Mouse (Mus musculus): ENCODE data around the gene Ccnl2. TPM values are rescaled to one million over a fixed set of nuclear protein-coding genes. Genes with fewer than 3 reads are reported as not detected.

Gene Ccnl2
- polyA plus RNA-seq, 1 experiment from 2014 or later, result 173 TPM

DNA sequence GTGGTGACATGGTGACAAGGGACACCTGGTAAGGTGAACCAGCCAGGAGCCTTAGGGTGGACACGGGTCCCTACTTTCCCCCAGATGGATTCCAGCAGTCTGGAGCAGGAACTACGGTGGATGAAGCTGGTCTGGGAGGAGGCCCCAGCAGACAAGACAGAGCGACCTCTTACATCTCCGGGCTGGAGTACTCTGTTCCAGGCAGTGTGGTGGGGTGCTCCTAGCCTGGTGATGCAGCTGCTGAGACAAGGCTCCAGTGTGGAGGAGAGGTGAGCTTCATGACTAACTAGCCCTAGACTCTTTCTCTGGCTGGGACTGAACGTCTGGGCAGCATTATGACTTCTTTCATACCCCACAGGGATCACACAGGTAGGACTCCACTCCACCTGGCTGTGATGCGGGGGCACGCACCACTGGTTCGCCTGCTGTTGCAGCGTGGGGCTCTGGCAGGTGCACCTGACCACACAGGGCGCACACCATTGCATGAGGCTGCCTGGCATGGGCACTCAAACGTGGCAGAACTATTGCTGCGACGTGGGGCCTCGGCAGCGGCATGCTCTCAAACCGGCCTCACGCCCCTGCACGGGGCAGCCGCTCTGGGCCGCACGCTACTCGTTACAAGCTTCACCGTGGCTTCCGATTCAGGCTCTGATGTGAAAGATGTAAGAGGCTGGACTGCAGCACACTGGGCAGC is 20.9 kb upstream of the Ccnl2 start:
- no peak overlapping the region for H3K9ac ChIP-seq
- no peak overlapping the region for H3K27ac ChIP-seq
- 77% methylated on average over 24 of the region's 24 CpGs for WGBS
- H3K4me2 ChIP-seq, result no peak overlapping the region
- no peaks in the 10 kb centered on the region for H3K9me3 ChIP-seq
- H3K4me1 ChIP-seq (replicated peaks), result no peaks in the 10 kb centered on the region
- H3K36me3 ChIP-seq, result no peaks in the 10 kb centered on the region
- H3K4me3 ChIP-seq, result no peak overlapping the region
- ATAC-seq (ENCODE audit: low FRiP score), result no peak
- peaks cover 10% of the 10 kb centered on the region; the same call in 1 of the 2 replicates for H3K27me3 ChIP-seq

DNA sequence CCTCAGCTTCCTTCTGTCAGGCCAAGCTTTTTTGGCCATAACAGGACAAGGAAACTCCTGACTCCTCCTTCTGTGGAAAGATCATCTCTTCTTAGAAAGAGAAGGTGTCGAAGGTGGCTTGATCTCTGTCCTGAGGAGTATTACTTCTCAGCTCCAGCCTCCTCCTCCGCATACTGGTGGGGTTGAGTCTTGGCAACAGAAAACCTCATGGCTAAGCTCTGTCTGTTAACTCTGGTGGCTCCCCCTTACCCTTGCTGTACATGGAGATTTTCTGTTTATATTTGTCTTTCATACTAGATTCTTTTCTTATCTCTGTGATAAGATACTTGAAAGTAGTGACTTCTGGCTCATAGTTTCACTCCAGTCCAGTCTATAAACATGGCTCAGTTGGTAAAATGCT is 18.6 kb upstream of the Ccnl2 start:
- Histone ChIP-seq H3K36me3 (no peaks in the 10 kb centered on the region), H3K27me3 (peaks cover 13% of the 10 kb centered on the region; the same call in 1 of the 2 replicates), H3K4me3 (no peak overlapping the region), H3K4me2 (no peak overlapping the region), H3K9ac (no peak overlapping the region), H3K9me3 (no peaks in the 10 kb centered on the region), H3K27ac (no peak overlapping the region), H3K4me1 (replicated peaks) (no peaks in the 10 kb centered on the region)
- no peak for ATAC-seq (ENCODE audit: low FRiP score)
- WGBS, result 81% methylated on average over 2 of the region's 2 CpGs

DNA sequence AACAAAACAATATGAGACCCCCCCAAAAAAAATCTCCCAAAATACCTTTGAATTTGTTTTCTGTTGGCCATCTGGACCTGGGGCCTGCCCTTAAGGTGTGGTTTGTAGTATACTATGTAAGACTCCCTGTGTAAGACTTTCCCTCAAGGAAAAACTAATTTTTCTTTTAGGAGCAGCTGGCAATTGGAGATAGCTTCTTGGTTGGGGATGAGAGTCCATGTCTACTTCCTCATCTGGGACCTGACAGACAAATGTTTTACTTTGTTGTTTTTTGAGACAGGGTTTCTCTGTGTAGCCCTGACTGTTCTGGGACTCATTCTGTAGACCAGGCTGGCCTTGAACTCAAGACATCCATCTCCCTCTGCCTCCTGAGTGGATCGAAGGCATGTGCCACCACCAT is 10.2 kb upstream of the Ccnl2 start:
- Histone ChIP-seq H3K27me3 (0 out of 2 replicates have a peak, but pooled peaks cover 8% of the 10 kb centered on the region), H3K4me3 (no peak overlapping the region), H3K4me2 (no peak overlapping the region), H3K27ac (no peak overlapping the region), H3K9me3 (no peaks in the 10 kb centered on the region), H3K9ac (no peak overlapping the region), H3K36me3 (peaks cover 16% of the 10 kb centered on the region), H3K4me1 (replicated peaks) (peaks cover 24% of the 10 kb centered on the region)
- no peak for ATAC-seq (ENCODE audit: low FRiP score)
- 94% methylated on average over 1 of the region's 1 CpGs for WGBS

DNA sequence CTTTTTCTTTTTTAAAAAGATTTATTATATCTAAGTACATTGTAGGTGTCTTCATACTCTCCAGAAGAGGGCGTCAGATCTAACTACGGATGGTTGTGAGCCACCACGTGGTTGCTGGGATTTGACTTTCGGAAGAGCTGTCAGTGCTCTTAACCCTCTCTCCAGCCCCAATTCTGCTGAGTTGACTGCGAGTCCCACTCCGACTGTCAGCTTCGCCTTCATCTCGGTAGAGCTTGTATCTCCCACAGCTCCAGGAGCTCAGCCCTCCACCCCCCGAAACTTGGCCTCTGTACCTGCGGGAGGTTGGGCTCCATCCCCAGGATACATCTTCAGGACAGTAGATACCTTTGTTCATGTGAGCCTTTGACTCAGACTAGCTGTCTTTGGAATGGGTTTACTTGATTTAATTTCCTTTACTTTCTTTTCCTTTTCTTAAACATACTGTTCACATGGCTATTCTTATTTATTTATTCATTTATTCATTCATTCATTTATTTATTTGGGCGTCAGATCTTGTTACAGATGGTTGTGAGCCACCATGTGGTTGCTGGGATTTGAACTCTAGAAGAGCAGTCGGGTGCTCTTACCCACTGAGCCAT is 9.4 kb upstream of the Ccnl2 start, which contains the start of gene Mrpl20:
Mrpl20 (plus strand) TSS at position 138 of the 599 bp plus-strand sequence.
- Histone ChIP-seq H3K27ac (peak within 1 kb of the TSS; percentile 81), H3K27me3 (0 out of 2 replicates have a peak, but pooled peaks cover 8% of the 10 kb centered on the region), H3K4me3 (peak within 1 kb of the TSS; percentile 92), H3K9ac (peak within 1 kb of the TSS; percentile 94), H3K36me3 (peaks cover 22% of the 10 kb centered on the region), H3K4me1 (replicated peaks) (peaks cover 24% of the 10 kb centered on the region), H3K4me2 (peak within 1 kb of the TSS; percentile 82), H3K9me3 (no peaks in the 10 kb centered on the region)
- 10% methylated on average over 12 of the region's 12 CpGs for WGBS
- peak; percentile 79 for ATAC-seq (ENCODE audit: low FRiP score)

DNA sequence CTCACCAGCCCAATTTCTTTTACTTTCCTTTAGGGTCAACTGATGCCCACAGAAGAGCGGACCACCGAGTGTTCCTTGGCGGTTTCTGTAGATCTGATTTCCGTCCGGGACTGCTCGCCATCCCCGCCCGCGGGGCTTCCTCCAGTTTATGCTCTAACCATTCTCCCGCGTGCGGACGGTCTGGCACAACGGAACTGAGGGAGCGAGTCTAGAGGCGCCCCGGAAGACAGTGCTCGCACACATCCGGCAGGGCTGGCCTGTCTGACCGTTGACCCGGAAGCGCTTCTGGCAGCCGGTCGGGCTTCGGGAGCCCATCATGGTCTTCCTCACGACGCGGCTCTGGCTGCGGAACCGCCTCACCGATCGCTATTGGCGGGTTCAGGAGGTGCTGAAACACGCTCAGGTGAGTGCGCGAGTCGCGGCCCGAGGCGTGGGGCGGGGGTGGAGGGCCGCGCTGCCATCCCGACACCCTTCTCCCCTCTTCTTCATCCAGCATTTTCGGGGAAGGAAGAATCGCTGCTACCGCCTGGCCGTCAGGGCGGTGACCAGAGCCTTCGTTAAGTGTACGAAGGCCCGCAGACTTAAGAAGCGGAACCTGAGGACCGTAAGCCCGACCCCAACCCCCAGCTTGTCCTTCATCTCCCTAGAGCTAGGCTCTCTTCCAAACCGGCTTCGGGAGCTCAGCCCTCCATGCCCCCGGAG is 8.8 kb upstream of the Ccnl2 start:
- Histone ChIP-seq H3K9ac (peak overlapping the region; percentile 94), H3K9me3 (no peaks in the 10 kb centered on the region), H3K27me3 (0 out of 2 replicates have a peak, but pooled peaks cover 8% of the 10 kb centered on the region), H3K4me1 (replicated peaks) (peaks cover 24% of the 10 kb centered on the region), H3K4me3 (peak overlapping the region; percentile 92), H3K4me2 (peak overlapping the region; percentile 82), H3K27ac (peak overlapping the region; percentile 81), H3K36me3 (peaks cover 29% of the 10 kb centered on the region)
- WGBS, result under 1% methylated on average over 55 of the region's 58 CpGs
- peak; percentile 97 for ATAC-seq (ENCODE audit: low FRiP score)

DNA sequence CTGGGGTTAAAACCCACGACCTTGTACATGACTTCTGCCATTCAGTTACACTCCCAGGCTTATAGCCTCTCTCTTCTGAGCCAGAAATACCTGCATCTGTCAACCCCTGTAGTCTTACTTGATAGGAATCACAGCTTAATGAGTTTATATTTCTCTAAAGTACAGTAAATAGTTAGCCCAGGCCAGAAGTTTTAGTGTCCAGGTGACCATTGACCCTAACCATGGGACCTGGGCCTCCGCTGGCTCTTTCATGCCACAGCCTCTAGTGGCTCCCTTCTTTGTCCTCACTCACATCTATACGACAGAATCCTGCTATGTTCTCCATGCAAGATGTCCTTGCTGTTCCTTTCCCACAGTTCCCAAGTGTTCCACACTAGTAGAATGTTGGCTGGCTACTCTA is 4.4 kb upstream of the Ccnl2 start:
- Histone ChIP-seq H3K27ac (no peak overlapping the region), H3K4me3 (no peak overlapping the region), H3K9ac (no peak overlapping the region), H3K9me3 (no peaks in the 10 kb centered on the region), H3K4me1 (replicated peaks) (peaks cover 31% of the 10 kb centered on the region), H3K27me3 (no peaks in the 10 kb centered on the region), H3K36me3 (peaks cover 54% of the 10 kb centered on the region), H3K4me2 (no peak overlapping the region)
- no peak for ATAC-seq (ENCODE audit: low FRiP score)
- WGBS, result 86% methylated on average over 3 of the region's 3 CpGs

DNA sequence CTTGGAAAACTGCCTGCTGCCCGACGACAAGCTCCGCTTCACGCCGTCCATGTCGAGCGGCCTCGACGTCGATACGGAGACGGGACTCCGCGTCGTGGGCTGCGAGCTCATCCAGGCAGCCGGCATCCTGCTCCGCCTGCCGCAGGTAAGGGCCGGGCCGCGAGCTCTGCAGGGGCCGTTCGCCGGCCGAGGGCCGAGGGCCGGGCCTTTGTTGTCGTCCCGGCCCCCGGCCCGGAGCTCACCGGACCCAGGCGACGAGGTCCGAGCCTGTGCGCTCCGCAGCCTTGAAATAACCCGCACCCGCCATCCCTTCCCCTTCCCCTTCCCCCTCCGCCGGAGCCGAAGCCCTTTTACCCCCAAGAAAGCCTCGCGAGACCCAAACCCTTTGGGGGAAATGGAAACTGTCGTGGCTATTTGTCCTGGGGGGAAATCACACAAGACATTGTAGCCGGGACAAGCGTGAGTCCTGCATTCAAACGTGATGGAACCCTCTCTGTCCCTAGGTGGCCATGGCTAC is 434 bp downstream of the Ccnl2 start:
- Histone ChIP-seq H3K9ac (peak overlapping the region; percentile 100), H3K4me3 (peak overlapping the region; percentile 100), H3K4me1 (replicated peaks) (peaks cover 32% of the 10 kb centered on the region), H3K9me3 (no peaks in the 10 kb centered on the region), H3K4me2 (peak overlapping the region; percentile 97), H3K27me3 (no peaks in the 10 kb centered on the region), H3K36me3 (peaks cover 73% of the 10 kb centered on the region), H3K27ac (peak overlapping the region; percentile 92)
- 1% methylated on average over 43 of the region's 49 CpGs for WGBS
- peak; percentile 53 for ATAC-seq (ENCODE audit: low FRiP score)

DNA sequence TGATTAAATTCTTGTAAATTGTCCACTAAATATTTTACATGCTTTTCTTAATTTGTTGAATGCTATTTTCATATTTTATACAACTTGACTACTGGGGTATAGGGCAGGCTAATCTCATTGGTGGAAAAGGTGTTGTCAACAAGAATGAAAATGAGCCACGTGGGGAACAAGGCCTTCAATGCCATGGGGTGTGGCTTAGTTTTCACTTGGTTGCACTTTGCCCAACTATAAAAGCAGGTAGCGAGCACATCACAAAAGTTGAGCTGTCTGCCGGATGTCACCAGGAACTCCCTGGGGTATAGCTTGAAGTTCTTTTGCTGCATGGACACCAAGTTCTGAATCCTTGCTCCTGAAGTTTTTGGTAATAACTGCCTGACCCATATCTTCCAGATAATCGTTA is 5.2 kb downstream of the Ccnl2 start:
- no peak overlapping the region for H3K27ac ChIP-seq
- H3K4me2 ChIP-seq, result no peak overlapping the region
- H3K4me1 ChIP-seq (replicated peaks), result peaks cover 22% of the 10 kb centered on the region
- no peaks in the 10 kb centered on the region for H3K9me3 ChIP-seq
- ATAC-seq (ENCODE audit: low FRiP score), result no peak
- peaks cover 87% of the 10 kb centered on the region for H3K36me3 ChIP-seq
- H3K27me3 ChIP-seq, result no peaks in the 10 kb centered on the region
- 81% methylated on average over 4 of the region's 4 CpGs for WGBS
- H3K4me3 ChIP-seq, result no peak overlapping the region
- H3K9ac ChIP-seq, result no peak overlapping the region

DNA sequence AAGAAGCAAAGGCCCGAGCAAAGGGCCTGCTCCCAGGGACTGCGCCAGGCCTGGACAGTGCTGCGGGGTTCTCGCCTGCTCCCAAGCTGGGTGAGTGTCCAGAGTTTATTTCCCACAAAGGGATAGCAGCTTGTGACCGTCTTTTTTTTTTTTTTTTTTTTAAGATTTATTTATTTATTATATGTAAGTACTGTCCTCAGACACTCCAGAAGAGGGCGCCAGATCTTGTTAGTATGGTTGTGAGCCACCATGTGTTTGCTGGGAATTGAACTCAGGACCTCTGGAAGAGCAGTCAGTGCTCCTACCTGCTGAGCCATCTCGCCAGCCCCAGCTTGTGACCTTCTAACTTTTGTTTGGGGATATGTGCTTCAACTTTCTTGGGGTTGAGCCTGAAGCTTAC is 8.7 kb downstream of the Ccnl2 start:
- Histone ChIP-seq H3K36me3 (peaks cover 95% of the 10 kb centered on the region), H3K27ac (no peak overlapping the region), H3K4me3 (no peak overlapping the region), H3K9ac (no peak overlapping the region), H3K9me3 (no peaks in the 10 kb centered on the region), H3K4me2 (no peak overlapping the region), H3K4me1 (replicated peaks) (no peaks in the 10 kb centered on the region), H3K27me3 (no peaks in the 10 kb centered on the region)
- ATAC-seq (ENCODE audit: low FRiP score), result no peak
- WGBS, result 80% methylated on average over 7 of the region's 7 CpGs

DNA sequence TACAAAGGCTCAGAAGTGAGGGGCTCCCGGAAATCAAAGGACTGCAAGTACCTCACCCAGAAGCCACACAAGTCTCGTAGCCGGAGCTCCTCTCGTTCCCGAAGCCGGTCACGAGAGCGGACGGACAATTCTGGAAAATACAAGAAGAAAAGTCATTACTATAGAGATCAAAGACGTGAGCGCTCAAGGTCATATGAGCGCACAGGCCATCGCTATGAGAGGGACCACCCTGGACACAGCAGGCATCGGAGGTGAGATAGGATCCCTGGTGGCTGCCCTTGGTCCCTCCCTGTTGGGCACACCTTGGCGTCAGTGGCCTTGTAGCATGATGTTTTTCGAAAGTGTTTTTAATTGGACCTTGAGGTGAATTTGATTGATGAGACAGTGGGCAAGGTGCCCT is 11.2 kb downstream of the Ccnl2 start:
- Histone ChIP-seq H3K9ac (no peak overlapping the region), H3K27me3 (no peaks in the 10 kb centered on the region), H3K4me1 (replicated peaks) (no peaks in the 10 kb centered on the region), H3K4me2 (no peak overlapping the region), H3K27ac (no peak overlapping the region), H3K4me3 (no peak overlapping the region), H3K36me3 (peaks cover 88% of the 10 kb centered on the region), H3K9me3 (no peaks in the 10 kb centered on the region)
- WGBS, result 98% methylated on average over 16 of the region's 16 CpGs
- ATAC-seq (ENCODE audit: low FRiP score), result no peak

DNA sequence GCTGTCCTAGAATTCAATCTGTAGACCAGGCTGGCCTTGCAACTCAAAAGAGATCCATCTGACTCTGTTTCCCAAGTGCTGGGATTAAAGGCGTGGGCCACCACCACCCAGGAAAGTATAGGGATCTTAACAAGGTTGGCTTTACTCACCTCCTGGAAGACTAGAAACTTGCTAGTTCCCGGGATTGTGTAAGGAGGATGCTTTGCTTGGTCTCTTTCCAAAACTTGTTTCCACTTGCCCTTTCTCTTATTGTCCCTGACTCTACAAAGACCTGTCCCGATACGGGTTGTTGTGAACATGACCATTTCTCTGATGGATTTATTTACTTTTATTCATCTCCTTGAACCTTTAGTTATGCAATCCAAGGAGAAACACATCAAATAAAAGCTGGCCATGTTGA is 17.6 kb downstream of the Ccnl2 start:
- ATAC-seq (ENCODE audit: low FRiP score), result no peak

DNA sequence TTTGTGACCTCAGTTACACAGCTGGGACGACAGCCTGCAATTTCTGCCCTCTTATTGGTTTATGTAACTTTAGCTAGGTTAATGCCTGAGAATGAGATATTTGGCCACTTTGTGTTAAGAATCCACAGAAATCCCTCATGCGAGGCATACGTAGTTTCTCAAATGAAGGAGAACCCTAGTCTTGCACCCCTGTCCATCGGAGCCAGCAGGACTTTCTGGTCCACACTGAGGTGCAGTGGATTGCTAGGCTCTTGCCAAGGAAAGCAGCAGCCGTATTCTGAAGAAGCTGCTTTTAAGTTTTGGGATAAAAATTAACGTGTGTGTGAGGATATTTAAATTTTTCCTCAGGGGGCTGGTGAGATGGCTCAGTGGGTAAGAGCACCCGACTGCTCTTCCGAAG is 18.3 kb downstream of the Ccnl2 start:
- no peak for ATAC-seq (ENCODE audit: low FRiP score)
- no peaks in the 10 kb centered on the region for H3K9me3 ChIP-seq
- H3K27ac ChIP-seq, result peak overlapping the region; percentile 67
- peaks cover 29% of the 10 kb centered on the region for H3K4me1 ChIP-seq (replicated peaks)
- peak overlapping the region; percentile 89 for H3K4me3 ChIP-seq
- no peaks in the 10 kb centered on the region for H3K27me3 ChIP-seq
- H3K4me2 ChIP-seq, result peak overlapping the region; percentile 99
- WGBS, result 60% methylated on average over 8 of the region's 8 CpGs
- H3K36me3 ChIP-seq, result peaks cover 18% of the 10 kb centered on the region
- no peak overlapping the region for H3K9ac ChIP-seq

More for the DNA sequence above, 17.6 kb downstream of the Ccnl2 start:
- Histone ChIP-seq H3K4me3 (no peak overlapping the region), H3K9me3 (no peaks in the 10 kb centered on the region), H3K36me3 (peaks cover 25% of the 10 kb centered on the region), H3K4me1 (replicated peaks) (peaks cover 29% of the 10 kb centered on the region), H3K27ac (no peak overlapping the region), H3K4me2 (no peak overlapping the region), H3K27me3 (no peaks in the 10 kb centered on the region), H3K9ac (no peak overlapping the region)
- 93% methylated on average over 4 of the region's 4 CpGs for WGBS

Data from hindbrain, embryonic 13.5 days (tissue).